Mouse (Mus musculus): ENCODE data around the gene Cyb5r2.

- TF ChIP-seq ZNF384 (IDR thresholded peaks at IDR 0.05; ENCODE audit: low read depth, low read length) (no peak), HCFC1 (IDR thresholded peaks at IDR 0.05; ENCODE audit: borderline replicate concordance, insufficient read depth, low read length) (no peak), MAFK (IDR thresholded peaks at IDR 0.05; ENCODE audit: insufficient read depth, low read depth, low read length) (no peak), CHD2 (IDR thresholded peaks at IDR 0.05; ENCODE audit: low read depth, low read length) (no peak)
Measured at GRCm38 (mm10) chr7:107722536-107722935, 35.3 kb downstream of the Cyb5r2 start.

Data from ES-E14 (cell line).